Mouse (Mus musculus) kidney, embryonic 15.5 days (tissue): ENCODE results near the gene Nfib. TPM values are rescaled to one million over a fixed set of nuclear protein-coding genes. Genes with fewer than 3 reads are reported as not detected.

ENCODE experiments used
- ATAC-seq: fragments of 200-750 bp; cut with Nextera tagmentation; replicated peaks from 2 replicates; pipeline ENCODE4 v1.8.0; 2017; ENCODE audit warnings: moderate TSS enrichment; ENCODE audit not compliant: low FRiP score
- H3K27ac ChIP-seq: fragments of 300-500 bp; sonication (generic); 2 replicates; pipeline ENCODE4 v1.5.1; 2015; ENCODE audit warnings: mild to moderate bottlenecking, inconsistent platforms
- H3K27me3 ChIP-seq: fragments of 300-500 bp; sonication (generic); 2 replicates; pipeline ENCODE4 v1.6.1; 2015; ENCODE audit warnings: inconsistent platforms
- H3K36me3 ChIP-seq: fragments of 300-500 bp; sonication (generic); 2 replicates; pipeline ENCODE4 v1.6.1; 2015; ENCODE audit warnings: inconsistent platforms
- H3K4me1 ChIP-seq: fragments of 300-500 bp; sonication (generic); 2 replicates; pipeline ENCODE4 v1.6.1; 2015; ENCODE audit warnings: inconsistent platforms
- H3K4me2 ChIP-seq: fragments of 300-500 bp; sonication (generic); 2 replicates; pipeline ENCODE4 v1.6.1; 2015; ENCODE audit warnings: moderate library complexity, mild to moderate bottlenecking, inconsistent platforms
- H3K4me3 ChIP-seq: fragments of 300-500 bp; sonication (generic); replicated peaks from 2 replicates; pipeline ENCODE4 v1.5.1; 2015; ENCODE audit warnings: mild to moderate bottlenecking, inconsistent platforms
- H3K9ac ChIP-seq: fragments of 300-500 bp; sonication (generic); 2 replicates; pipeline ENCODE4 v1.6.1; 2015; ENCODE audit warnings: mild to moderate bottlenecking, inconsistent platforms
- H3K9me3 ChIP-seq: fragments of 300-500 bp; sonication (generic); replicated peaks from 2 replicates; pipeline ENCODE4 v1.6.1; 2016; ENCODE audit warnings: inconsistent platforms
- WGBS: fragments of 180-500 bp; shearing (Covaris S2); methylation state at CpG from one replicate; pipeline ENCODE4 v1.1.7; 2015; ENCODE audit warnings: mixed read lengths; 5-methylcytosine and 5-hydroxymethylcytosine counted together
- polyA plus RNA-seq: library from polyadenylated mRNA; unstranded; fragments of >200 nt; fragmentation: Nextera tagmentation; extraction: Ambion mirVana; gene quantifications from 2 replicates; pipeline ENCODE4 v1.2.1, GENCODE M21; 2015

The Nfib gene
- polyA plus RNA-seq, 1 experiment from 2014 or later: 33.8 TPM

DNA sequence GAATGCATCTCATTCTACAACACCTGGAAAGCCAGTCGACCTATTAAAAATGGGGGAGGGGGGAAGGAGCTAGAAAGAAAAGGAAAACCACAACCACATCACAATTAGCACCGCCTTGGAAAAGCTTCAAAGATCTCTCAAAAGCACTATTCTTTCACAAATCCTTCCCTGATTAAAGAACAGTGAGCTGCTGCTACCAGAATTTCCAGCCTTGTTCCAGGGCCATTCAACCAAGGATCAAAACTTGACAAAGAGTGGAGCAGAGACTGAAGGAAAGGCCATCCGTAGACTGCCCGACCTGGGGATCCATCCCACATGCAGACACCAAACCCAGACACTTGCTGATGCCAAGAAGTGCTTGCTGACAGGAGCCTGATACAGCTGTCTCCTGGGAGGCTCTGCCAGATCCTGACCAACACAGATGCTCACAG is 345.5 kb downstream of the Nfib start:
- ATAC-seq: no peak
- Histone ChIP-seq H3K4me3 (no peak overlapping the region), H3K4me1 (peaks cover 23% of the 10 kb centered on the region), H3K9ac (no peak overlapping the region), H3K36me3 (no peaks in the 10 kb centered on the region; the same call in 1 of the 2 replicates), H3K27me3 (no peaks in the 10 kb centered on the region), H3K27ac (no peak overlapping the region), H3K4me2 (no peak overlapping the region), H3K9me3 (no peaks in the 10 kb centered on the region)
- WGBS: 81% methylated on average over 4 of the region's 4 CpGs

DNA sequence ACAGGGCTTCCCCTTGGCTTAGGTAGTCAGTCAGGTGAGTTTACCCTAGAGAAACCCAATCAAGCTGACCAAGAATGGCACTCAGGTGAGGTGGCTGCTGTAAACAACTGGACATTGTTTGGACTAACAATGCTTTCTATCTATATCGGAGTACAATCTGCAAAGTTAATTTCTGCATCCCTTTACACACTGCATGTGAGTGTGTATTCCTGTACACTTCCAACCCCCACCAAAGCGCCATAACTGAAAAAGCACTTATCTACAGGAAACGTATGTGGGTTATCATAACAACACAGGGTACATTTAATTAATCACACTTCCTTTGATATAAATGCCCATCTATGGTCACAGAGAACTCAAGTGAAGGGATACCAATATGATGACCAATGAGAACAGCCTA is 346.4 kb downstream of the Nfib start:
- no peak for ATAC-seq
- Histone ChIP-seq H3K4me1 (peaks cover 17% of the 10 kb centered on the region), H3K4me2 (no peak overlapping the region), H3K4me3 (no peak overlapping the region), H3K27ac (no peak overlapping the region), H3K27me3 (no peaks in the 10 kb centered on the region), H3K9ac (no peak overlapping the region), H3K36me3 (no peaks in the 10 kb centered on the region; the same call in 1 of the 2 replicates), H3K9me3 (no peaks in the 10 kb centered on the region)
- 78% methylated on average over 3 of the region's 3 CpGs for WGBS

GRCm38 (mm10) chr4:82349006-82349405 is 356.5 kb downstream of the Nfib start:
- H3K4me2 ChIP-seq: no peak overlapping the region
- no peak overlapping the region for H3K27ac ChIP-seq
- WGBS: 92% methylated on average over 1 of the region's 1 CpGs
- ATAC-seq: no peak
- H3K36me3 ChIP-seq: peaks cover 17% of the 10 kb centered on the region; the same call in 1 of the 2 replicates
- H3K9me3 ChIP-seq: no peaks in the 10 kb centered on the region
- no peak overlapping the region for H3K4me3 ChIP-seq
- H3K4me1 ChIP-seq: peaks cover 15% of the 10 kb centered on the region
- H3K9ac ChIP-seq: no peak overlapping the region
- H3K27me3 ChIP-seq: no peaks in the 10 kb centered on the region

GRCm38 (mm10) chr4:82344787-82345186 is 360.8 kb downstream of the Nfib start:
- peak; percentile 92 for ATAC-seq
- peak overlapping the region; percentile 37 for H3K4me2 ChIP-seq
- no peaks in the 10 kb centered on the region for H3K27me3 ChIP-seq
- H3K4me3 ChIP-seq: no peak overlapping the region
- H3K27ac ChIP-seq: peak overlapping the region; percentile 82
- peaks cover 19% of the 10 kb centered on the region for H3K4me1 ChIP-seq
- peaks cover 9% of the 10 kb centered on the region; the same call in 1 of the 2 replicates for H3K36me3 ChIP-seq
- H3K9me3 ChIP-seq: no peaks in the 10 kb centered on the region
- WGBS: 2% methylated on average over 4 of the region's 4 CpGs
- H3K9ac ChIP-seq: no peak overlapping the region

- H3K4me3 ChIP-seq: no peak overlapping the region
- H3K36me3 ChIP-seq: peaks cover 8% of the 10 kb centered on the region; the same call in 1 of the 2 replicates
- peak overlapping the region; percentile 82 for H3K27ac ChIP-seq
- H3K4me1 ChIP-seq: peaks cover 19% of the 10 kb centered on the region
- 58% methylated on average over 6 of the region's 6 CpGs for whole genome bisulfite sequencing
- no peaks in the 10 kb centered on the region for H3K27me3 ChIP-seq
- no peak for ATAC-seq
- H3K9me3 ChIP-seq: no peaks in the 10 kb centered on the region
- no peak overlapping the region for H3K9ac ChIP-seq
- H3K4me2 ChIP-seq: peak overlapping the region; percentile 37
Measured at GRCm38 (mm10) chr4:82344224-82344623, 361.3 kb downstream of the Nfib start.

GRCm38 (mm10) chr4:82338930-82339329 is 366.6 kb downstream of the Nfib start:
- WGBS: 77% methylated on average over 6 of the region's 6 CpGs

GRCm38 (mm10) chr4:82338481-82338880 is 367.1 kb downstream of the Nfib start:
- no peaks in the 10 kb centered on the region for H3K36me3 ChIP-seq
- ATAC-seq: no peak
- H3K27ac ChIP-seq: 0 out of 2 replicates have a peak overlapping the region, but pooled peaks have one; percentile 0
- no peak overlapping the region for H3K4me2 ChIP-seq
- WGBS: 28% methylated on average over 3 of the region's 3 CpGs
- no peak overlapping the region for H3K4me3 ChIP-seq
- H3K27me3 ChIP-seq: no peaks in the 10 kb centered on the region
- no peak overlapping the region for H3K9ac ChIP-seq
- no peaks in the 10 kb centered on the region for H3K9me3 ChIP-seq
- 0 out of 2 replicates have a peak, but pooled peaks cover 5% of the 10 kb centered on the region for H3K4me1 ChIP-seq

More at GRCm38 (mm10) chr4:82338930-82339329, 366.6 kb downstream of the Nfib start:
- Histone ChIP-seq H3K4me2 (no peak overlapping the region), H3K4me1 (peaks cover 7% of the 10 kb centered on the region), H3K27ac (0 out of 2 replicates have a peak overlapping the region, but pooled peaks have one; percentile 0), H3K36me3 (no peaks in the 10 kb centered on the region), H3K27me3 (no peaks in the 10 kb centered on the region), H3K9me3 (no peaks in the 10 kb centered on the region), H3K4me3 (no peak overlapping the region), H3K9ac (no peak overlapping the region)
- ATAC-seq: no peak

- Histone ChIP-seq H3K36me3 (no peaks in the 10 kb centered on the region), H3K4me1 (0 out of 2 replicates have a peak, but pooled peaks cover 5% of the 10 kb centered on the region)
Measured at GRCm38 (mm10) chr4:82336951-82337381, 368.6 kb downstream of the Nfib start.

DNA sequence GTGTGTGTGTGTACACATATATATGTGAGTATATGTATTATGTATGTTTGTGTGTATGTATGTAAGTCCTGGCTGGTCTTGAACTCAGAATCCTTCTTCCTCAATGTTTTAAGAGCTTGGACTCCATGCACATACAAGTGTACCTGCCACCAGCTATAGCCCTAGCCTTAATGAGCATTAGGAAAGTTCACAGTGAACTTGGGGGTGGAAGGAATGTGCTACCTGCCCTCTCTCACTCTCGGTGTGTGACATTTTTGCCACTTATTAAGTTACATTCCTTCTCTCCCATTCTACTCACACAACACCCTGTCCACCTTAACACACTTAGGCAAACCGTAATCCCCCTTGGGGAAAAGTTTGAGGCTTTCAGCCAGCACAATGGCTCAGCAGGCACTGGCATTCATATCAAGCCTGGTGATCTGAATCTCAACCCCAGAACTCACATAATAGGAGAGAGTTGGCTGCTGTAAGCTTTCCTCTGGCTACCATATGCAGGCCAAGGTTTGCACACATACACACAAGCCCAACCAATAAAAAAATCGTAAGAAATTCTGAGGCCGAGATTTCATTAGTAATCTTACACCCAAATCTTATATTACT is 370.2 kb downstream of the Nfib start:
- H3K9ac ChIP-seq: no peak overlapping the region
- H3K4me3 ChIP-seq: no peak overlapping the region
- no peak for ATAC-seq
- 0 out of 2 replicates have a peak, but pooled peaks cover 5% of the 10 kb centered on the region for H3K4me1 ChIP-seq
- H3K9me3 ChIP-seq: no peaks in the 10 kb centered on the region
- no peak overlapping the region for H3K4me2 ChIP-seq
- no peaks in the 10 kb centered on the region for H3K36me3 ChIP-seq
- no peak overlapping the region for H3K27ac ChIP-seq
- WGBS: 83% methylated on average over 4 of the region's 4 CpGs
- no peaks in the 10 kb centered on the region for H3K27me3 ChIP-seq

More at GRCm38 (mm10) chr4:82336951-82337381, 368.6 kb downstream of the Nfib start:
- no peak overlapping the region for H3K9ac ChIP-seq
- no peak for ATAC-seq
- no peak overlapping the region for H3K4me2 ChIP-seq
- no peak overlapping the region for H3K4me3 ChIP-seq
- no peak overlapping the region for H3K27ac ChIP-seq
- H3K9me3 ChIP-seq: no peaks in the 10 kb centered on the region
- H3K27me3 ChIP-seq: no peaks in the 10 kb centered on the region
- WGBS: 64% methylated on average over 11 of the region's 11 CpGs

GRCm38 (mm10) chr4:82333413-82333812 is 372.1 kb downstream of the Nfib start:
- H3K9me3 ChIP-seq: no peaks in the 10 kb centered on the region
- no peak for ATAC-seq
- H3K36me3 ChIP-seq: no peaks in the 10 kb centered on the region
- no peak overlapping the region for H3K4me2 ChIP-seq
- no peaks in the 10 kb centered on the region for H3K27me3 ChIP-seq
- no peak overlapping the region for H3K9ac ChIP-seq
- 86% methylated on average over 3 of the region's 3 CpGs for WGBS
- H3K27ac ChIP-seq: no peak overlapping the region
- H3K4me3 ChIP-seq: no peak overlapping the region
- H3K4me1 ChIP-seq: 0 out of 2 replicates have a peak, but pooled peaks cover 1% of the 10 kb centered on the region

DNA sequence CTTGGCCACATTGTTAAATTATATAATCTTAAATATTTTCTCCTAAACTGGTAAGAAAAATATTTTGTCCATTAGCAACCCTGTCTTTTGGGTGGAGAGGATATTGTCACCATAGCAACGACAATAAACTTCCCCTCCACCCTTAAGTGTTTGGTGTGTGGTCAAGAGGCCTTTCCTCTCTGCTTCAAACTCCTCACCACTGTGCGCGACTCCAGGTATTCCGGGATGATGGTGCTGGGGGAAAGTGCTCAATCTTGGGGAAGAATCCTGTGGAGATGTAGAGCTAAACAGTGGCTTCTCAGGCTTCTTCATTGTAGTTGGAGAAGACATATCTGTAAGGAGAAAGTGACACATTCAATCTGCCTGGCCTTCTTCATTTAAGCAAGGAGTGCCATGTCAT is 375.5 kb downstream of the Nfib start:
- H3K4me1 ChIP-seq: no peaks in the 10 kb centered on the region
- no peaks in the 10 kb centered on the region for H3K27me3 ChIP-seq
- no peak overlapping the region for H3K4me2 ChIP-seq
- 92% methylated on average over 4 of the region's 4 CpGs for WGBS
- ATAC-seq: no peak
- no peak overlapping the region for H3K9ac ChIP-seq
- H3K4me3 ChIP-seq: no peak overlapping the region
- no peak overlapping the region for H3K27ac ChIP-seq
- no peaks in the 10 kb centered on the region for H3K9me3 ChIP-seq
- H3K36me3 ChIP-seq: peaks cover 7% of the 10 kb centered on the region; the same call in 1 of the 2 replicates

DNA sequence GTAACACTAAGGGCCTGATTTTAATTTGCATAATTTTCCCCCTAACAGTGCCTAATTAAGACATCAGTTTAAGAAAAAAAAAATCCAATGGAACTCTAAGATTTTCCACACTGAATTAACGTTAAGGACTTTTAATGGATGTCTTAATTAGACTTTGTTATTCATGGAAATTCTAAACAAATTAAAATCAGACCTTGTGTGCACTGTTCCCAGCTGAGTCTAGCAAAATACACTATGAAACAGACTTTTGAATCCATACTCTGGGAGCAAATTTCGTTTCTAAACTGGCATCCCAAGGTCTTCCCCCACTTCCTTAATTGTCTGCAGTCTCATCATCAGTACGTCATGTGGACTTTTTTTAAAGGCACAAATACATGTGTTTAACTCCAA is 379.4 kb downstream of the Nfib start:
- Histone ChIP-seq H3K4me3 (no peak overlapping the region), H3K4me1 (no peaks in the 10 kb centered on the region), H3K27me3 (no peaks in the 10 kb centered on the region), H3K9me3 (no peaks in the 10 kb centered on the region), H3K36me3 (peaks cover 28% of the 10 kb centered on the region), H3K27ac (no peak overlapping the region), H3K4me2 (no peak overlapping the region), H3K9ac (no peak overlapping the region)
- no peak for ATAC-seq
- 81% methylated on average over 3 of the region's 3 CpGs for WGBS
